Mouse (Mus musculus): ENCODE data around the gene Thap3.

- TF ChIP-seq POLR2A (IDR thresholded peaks at IDR 0.05; ENCODE audit: control insufficient read depth, low read depth, low read length) (no peak), CTCF (IDR thresholded peaks at IDR 0.05; ENCODE audit: control insufficient read depth, insufficient read depth, insufficient replicate concordance, low read depth, low read length) (no peak)
These were observed 5.7 kb upstream of the Thap3 start for GRCm38 (mm10) chr4:151994228-151995171.

All from testis, adult 2 months (tissue).